Mouse (Mus musculus): ENCODE measurements around the gene Olfr608.
"Not testable (repeated sequence)": the region's sequence is repeated elsewhere in the genome, so short reads cannot be mapped to it uniquely, and the experiment has no call there.

Olfr608 gene

DNA sequence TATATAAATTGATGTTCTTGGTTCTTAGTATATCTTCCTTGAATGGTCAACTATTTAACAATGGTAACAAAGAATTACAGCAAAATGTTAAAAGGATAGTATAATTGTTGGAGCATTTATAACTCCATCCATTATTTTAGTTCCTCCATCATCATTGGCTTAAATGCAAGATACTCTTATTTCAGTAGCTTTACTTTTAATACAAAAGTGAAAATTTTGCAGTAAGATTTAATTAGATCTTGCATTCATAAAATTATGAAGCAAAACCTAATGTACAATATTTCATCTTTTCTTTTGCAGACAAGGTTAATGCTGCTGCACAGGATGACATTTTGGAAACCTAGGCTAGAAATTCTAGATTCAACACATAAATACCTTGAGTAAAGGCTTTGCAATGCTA lies at the start of gene Olfr608:
Gene Olfr608, plus strand, starts transcription at position 301 of the 400 bp plus-strand sequence.
- no peak for DNase-seq (ENCODE audit: low read depth, low spot score)

DNA sequence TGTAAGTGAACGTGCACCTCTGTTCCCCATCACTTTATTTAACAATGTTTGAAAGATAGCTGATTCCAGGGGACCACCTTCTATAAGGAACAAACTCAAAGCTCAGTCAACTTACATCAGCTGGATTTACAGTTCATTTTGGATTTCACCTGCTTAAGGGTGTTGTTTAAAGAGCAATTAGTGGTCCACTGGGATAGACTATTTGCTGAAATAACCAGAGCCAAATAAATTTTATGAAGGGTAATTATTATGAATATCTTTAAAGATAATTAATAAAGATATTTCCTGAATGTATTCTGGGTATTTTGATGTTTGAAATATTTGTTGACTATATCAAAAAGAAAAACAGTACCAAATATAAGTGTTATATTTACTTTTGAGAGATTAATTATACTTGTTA lies 24.3 kb upstream of the Olfr608 start, which contains the start of gene Olfr605:
Gene Olfr605, minus strand, starts transcription at position 101 of the 400 bp plus-strand sequence.
- DNase-seq (ENCODE audit: low read depth, low spot score): no peak

DNA sequence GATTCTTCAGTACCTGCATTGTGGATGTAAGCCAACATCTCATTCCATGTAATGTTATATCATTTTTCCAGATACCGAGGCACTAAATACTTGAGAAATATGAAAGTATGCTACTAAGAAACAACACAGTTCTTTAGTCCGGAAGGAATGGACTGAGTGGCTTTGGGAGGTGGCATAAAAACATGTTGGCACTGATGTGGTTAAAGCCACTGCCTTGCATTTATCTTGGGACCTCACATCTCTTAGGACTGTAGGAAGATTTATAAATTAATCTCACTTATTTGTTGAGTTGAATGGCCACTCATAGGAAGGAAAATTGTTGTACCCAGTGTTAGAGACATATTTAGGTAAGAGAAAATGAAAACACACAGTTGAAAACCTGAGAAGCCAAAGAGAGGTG lies 20.9 kb upstream of the Olfr608 start, which contains the start of gene Olfr606:
Gene Olfr606, plus strand, starts transcription at position 301 of the 400 bp plus-strand sequence.
- DNase-seq (ENCODE audit: low read depth, low spot score): no peak

DNA sequence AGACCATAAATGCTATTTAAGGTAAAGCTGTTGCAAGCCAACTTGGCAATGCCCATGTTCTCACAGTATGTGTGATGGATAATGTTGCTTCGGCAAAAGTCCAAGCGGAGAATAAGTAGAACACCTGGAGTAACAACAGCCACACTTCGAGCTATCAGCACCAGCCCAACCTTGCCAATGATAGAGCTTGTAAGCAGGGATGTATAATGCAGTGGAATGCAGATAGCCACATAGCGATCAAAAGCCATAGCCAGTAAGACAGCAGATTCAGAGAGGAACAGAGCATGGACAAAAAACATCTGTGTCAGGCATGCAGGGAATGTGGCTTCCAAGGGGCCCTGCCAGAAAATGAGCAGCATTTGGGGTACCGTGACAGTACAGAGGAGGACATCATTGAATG lies 9.1 kb upstream of the Olfr608 start:
- no peak for DNase-seq (ENCODE audit: low read depth, low spot score)

DNA sequence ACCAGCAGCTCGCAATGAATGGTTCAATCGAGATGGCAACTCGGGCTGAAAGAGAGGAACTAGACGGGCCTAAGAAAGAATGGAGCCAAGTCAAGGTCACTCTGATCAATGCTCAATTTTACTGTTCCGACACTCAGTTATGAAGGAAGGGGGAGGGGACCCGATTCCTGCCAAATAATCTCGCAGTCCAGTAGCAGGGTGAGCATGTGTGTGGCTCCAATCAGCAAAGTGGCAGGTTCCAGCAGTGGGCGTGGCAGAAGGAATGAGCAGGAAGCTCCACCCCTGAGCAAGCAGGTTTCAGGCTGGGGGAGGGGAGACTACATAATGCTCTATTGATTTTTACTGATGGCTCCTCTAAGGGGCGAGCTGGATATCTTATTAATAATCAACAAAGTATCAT lies 7.4 kb downstream of the Olfr608 start:
- DNase-seq (ENCODE audit: low read depth, low spot score): not testable (repeated sequence)

DNA sequence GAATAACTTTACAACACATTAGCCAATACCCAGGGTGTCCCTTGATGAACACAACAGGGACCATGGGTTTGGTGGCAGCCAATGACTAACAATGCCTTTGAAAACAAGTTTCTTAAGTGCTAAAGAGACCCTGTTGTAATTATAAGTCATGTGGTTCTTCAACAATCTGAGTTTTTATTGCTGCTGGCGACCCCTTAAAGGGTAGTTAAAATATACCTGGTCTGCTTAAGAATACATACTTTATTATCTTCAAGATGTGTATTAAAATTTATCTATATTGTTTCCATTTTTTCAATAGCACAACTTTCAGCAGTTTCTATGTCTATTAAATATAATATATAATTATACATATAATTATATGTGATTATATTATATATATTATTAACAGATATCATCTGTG lies 28.3 kb downstream of the Olfr608 start, which contains the start of gene Olfr609:
Gene Olfr609, minus strand, starts transcription at position 101 of the 400 bp plus-strand sequence.
- no peak for DNase-seq (ENCODE audit: low read depth, low spot score)

DNA sequence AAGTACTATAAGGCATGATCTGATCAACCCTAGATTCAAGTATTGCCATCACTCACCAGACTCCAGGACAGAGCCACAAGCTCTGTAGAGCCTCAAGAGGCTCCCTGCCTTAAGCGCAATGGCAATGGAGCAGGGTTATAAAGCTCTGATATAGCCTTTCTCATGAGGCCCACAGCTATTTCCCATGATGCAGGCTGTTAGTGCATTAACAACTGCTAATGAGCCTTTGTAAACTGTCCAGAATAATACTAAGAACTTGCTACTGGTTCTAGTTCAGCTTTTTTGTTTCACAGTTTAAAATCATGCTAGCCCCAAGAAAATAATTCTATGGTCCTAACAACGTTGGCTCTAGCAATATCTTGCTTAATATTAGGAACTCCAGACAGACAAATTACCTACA lies 42.3 kb downstream of the Olfr608 start, which contains the start of gene Olfr610:
Gene Olfr610, minus strand, starts transcription at position 101 of the 400 bp plus-strand sequence.
- no peak for DNase-seq (ENCODE audit: low read depth, low spot score)

DNA sequence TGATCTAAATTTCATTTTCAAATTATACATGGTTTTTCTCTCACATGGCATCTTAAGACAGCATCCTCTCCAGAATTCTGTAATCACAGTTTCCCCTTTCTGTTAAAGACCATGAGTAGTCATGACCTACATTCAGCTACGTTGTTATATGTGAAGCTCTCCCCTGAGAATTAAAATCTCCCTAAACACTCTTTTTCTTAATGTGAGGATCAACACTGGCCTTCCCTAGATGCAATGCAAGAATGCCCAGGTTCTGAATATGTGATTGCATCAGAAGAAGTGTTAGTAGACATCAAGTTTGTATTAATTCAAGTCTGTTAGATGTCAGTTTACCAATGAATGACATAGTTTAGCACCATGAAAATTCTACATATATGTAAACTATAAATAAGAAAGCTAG lies 51.1 kb downstream of the Olfr608 start, which contains the start of gene Olfr611:
Gene Olfr611, minus strand, starts transcription at position 101 of the 400 bp plus-strand sequence.
- not testable (repeated sequence) for DNase-seq (ENCODE audit: low read depth, low spot score)

Measured in ES-CJ7 (cell line).